In the genomic region with DNA sequence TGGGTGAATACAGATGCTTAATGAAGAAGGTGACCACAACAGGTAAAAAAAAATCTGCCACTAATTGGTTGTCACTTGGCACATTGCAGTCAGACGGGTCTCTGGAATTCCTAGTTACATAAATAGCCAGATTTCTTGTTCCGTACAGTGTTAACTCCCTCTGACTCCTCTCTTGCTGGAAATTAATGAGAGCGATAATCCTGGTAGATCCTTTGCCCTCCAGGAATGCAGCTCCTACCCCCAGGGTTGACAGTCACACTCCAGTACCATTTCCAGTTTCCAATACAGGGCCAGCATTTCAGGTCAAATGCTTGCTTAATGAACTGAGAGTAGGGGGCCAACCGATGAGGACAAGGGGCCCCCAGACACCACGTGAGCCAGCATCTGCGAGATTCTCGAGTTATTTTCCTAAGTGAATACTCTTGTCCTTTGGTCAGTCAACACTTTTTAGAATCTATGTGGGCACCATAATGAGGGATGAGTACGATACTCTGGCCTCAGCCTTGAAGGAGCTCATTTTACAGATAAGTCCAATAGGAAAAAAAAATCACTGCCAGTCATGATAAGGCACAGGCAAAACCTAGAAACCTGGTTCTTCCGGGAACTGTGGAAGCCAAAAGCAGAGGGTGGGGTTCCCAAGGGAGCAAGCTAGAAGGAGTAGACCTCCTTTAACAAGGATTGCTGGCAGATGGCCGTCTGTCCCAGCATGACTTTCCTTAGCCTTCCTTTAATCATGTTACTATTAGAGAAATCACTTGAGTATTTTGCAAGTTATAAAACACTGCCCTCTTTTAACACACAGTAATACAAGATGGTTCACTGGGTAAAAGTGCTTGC, we compare ENCODE assay signal across 24 mouse cellular contexts.
"Had no signal": no experiment of that assay in that cellular context is flagged by ENCODE, and none has a peak within 500 bp of the region (broad histone marks: within the 10 kb centered on the region; RNA-seq: fewer than 3 reads in every experiment).

No protein-coding gene starts in this region.

- DNase-seq: kidney, adult 11 months; kidney, adult 8-10 months; kidney, postnatal 10 days; kidney, postnatal 36 days; layer of hippocampus, adult 9-11 months; liver; lung, adult 18-20 months; lung, postnatal 10 days; lung, postnatal 36 days; right cerebral cortex, postnatal 4 days; thymus, adult 18-20 months; thymus, postnatal 36 days had no signal

- H3K36me3 ChIP-seq: kidney, embryonic 15.5 days; limb, embryonic 10.5 days; limb, embryonic 13.5 days; liver, embryonic 12.5 days; liver, embryonic 15.5 days; lung, embryonic 15.5 days; midbrain, embryonic 10.5 days; midbrain, embryonic 13.5 days; neural tube, embryonic 12.5 days; neural tube, embryonic 15.5 days had no signal

- H3K27me3 ChIP-seq: kidney, embryonic 15.5 days; limb, embryonic 13.5 days; liver, embryonic 12.5 days; liver, embryonic 15.5 days; lung, embryonic 15.5 days; midbrain, embryonic 13.5 days; neural tube, embryonic 12.5 days; neural tube, embryonic 15.5 days had no signal

- H3K9ac ChIP-seq: kidney, embryonic 15.5 days; limb, embryonic 13.5 days; liver, embryonic 12.5 days; liver, embryonic 15.5 days; lung, embryonic 15.5 days; midbrain, embryonic 13.5 days; neural tube, embryonic 12.5 days; neural tube, embryonic 15.5 days had no signal

- H3K27ac ChIP-seq: kidney, embryonic 15.5 days; limb, embryonic 10.5 days; limb, embryonic 13.5 days; liver, embryonic 12.5 days; liver, embryonic 15.5 days; lung, embryonic 15.5 days; midbrain, embryonic 10.5 days; midbrain, embryonic 13.5 days; neural tube, embryonic 12.5 days; neural tube, embryonic 15.5 days; stomach, postnatal 0 days had no signal

- ATAC-seq: liver, embryonic 12.5 days; midbrain, embryonic 13.5 days had no signal

- H3K4me2 ChIP-seq: kidney, embryonic 15.5 days; limb, embryonic 13.5 days; liver, embryonic 12.5 days; liver, embryonic 15.5 days; lung, embryonic 15.5 days; midbrain, embryonic 13.5 days; neural tube, embryonic 12.5 days; neural tube, embryonic 15.5 days had no signal

- H3K4me1 ChIP-seq: limb, embryonic 10.5 days; limb, embryonic 13.5 days; liver, embryonic 12.5 days; liver, embryonic 15.5 days; lung, embryonic 15.5 days; midbrain, embryonic 10.5 days; neural tube, embryonic 15.5 days had no signal

- H3K4me3 ChIP-seq: kidney, embryonic 15.5 days; limb, embryonic 10.5 days; limb, embryonic 13.5 days; liver, embryonic 12.5 days; liver, embryonic 15.5 days; lung, embryonic 15.5 days; megakaryocyte, embryonic 14.5 days; midbrain, embryonic 10.5 days; midbrain, embryonic 13.5 days; neural tube, embryonic 12.5 days; neural tube, embryonic 15.5 days had no signal

- H3K9me3 ChIP-seq: kidney, embryonic 15.5 days; limb, embryonic 10.5 days; limb, embryonic 13.5 days; liver, embryonic 12.5 days; liver, embryonic 15.5 days; lung, embryonic 15.5 days; midbrain, embryonic 10.5 days; neural tube, embryonic 12.5 days; neural tube, embryonic 15.5 days had no signal
